Mouse (Mus musculus) bone marrow macrophage, adult 2 months (primary cell): ENCODE data around the gene Scamp4. TPM values are rescaled to one million over a fixed set of nuclear protein-coding genes. Genes with fewer than 3 reads are reported as not detected.
A peak's percentile ranks its signal among the peaks of the same experiment; 100 is the strongest.
"Not testable (repeated sequence)": the region's sequence is repeated elsewhere in the genome, so short reads cannot be mapped to it uniquely, and the experiment has no call there.

Experiments used
- H3K27ac ChIP-seq: 2 replicates; pipeline ENCODE4 v1.5.1; 2012; ENCODE audit warnings: low read depth, low read length; ENCODE audit not compliant: insufficient read depth
- H3K4me1 ChIP-seq: 2 replicates; pipeline ENCODE4 v1.6.1; 2012; ENCODE audit warnings: low read length; ENCODE audit not compliant: control insufficient read depth, insufficient read depth
- H3K4me3 ChIP-seq: 2 replicates; pipeline ENCODE4 v1.5.1; 2012; ENCODE audit warnings: mild to moderate bottlenecking, low read length, moderate library complexity; ENCODE audit not compliant: insufficient read depth
- CTCF ChIP-seq: IDR thresholded peaks from 2 replicates; pipeline ENCODE4 v1.5.1; 2012; ENCODE audit warnings: low read depth, mild to moderate bottlenecking, low read length, moderate library complexity
- POLR2A ChIP-seq: IDR thresholded peaks from 2 replicates; pipeline ENCODE4 v1.6.1; 2012; ENCODE audit warnings: mild to moderate bottlenecking, low read depth, low read length, borderline replicate concordance
- polyA plus RNA-seq: library from polyadenylated mRNA; stranded (reverse); fragments of >200 nt; gene quantifications from 2 replicates; pipeline ENCODE4 v1.2.4, GENCODE M21; 2012; ENCODE audit not compliant: missing spikeins, insufficient read depth, insufficient read length

Scamp4 gene
- polyA plus RNA-seq, 1 experiment: 35.4 TPM

GRCm38 (mm10) chr10:80589879-80590854 is 12.5 kb upstream of the Scamp4 start, which contains the start of gene Abhd17a:
Gene Abhd17a, minus strand, starts transcription at chr10:80590341.
- peaks cover 18% of the 10 kb centered on the region for H3K4me1 ChIP-seq
- peak within 1 kb of the TSS; percentile 74 for H3K4me3 ChIP-seq
- H3K27ac ChIP-seq: peak within 1 kb of the TSS; percentile 7; the same call in 1 of the 2 replicates
- TF ChIP-seq CTCF (no peak), POLR2A (peak; percentile 76; the same call in 1 of the 2 replicates)

- TF ChIP-seq POLR2A (no peak), CTCF (no peak)
- H3K27ac ChIP-seq: no peak overlapping the region
- peaks cover 26% of the 10 kb centered on the region for H3K4me1 ChIP-seq
- no peak overlapping the region for H3K4me3 ChIP-seq
Observed at GRCm38 (mm10) chr10:80596318-80596717, 6.4 kb upstream of the Scamp4 start.

- Histone ChIP-seq H3K27ac (peak overlapping the region; percentile 86), H3K4me3 (peak overlapping the region; percentile 96), H3K4me1 (peaks cover 15% of the 10 kb centered on the region)
- TF ChIP-seq CTCF: no peak
- TF ChIP-seq POLR2A: no peak
Observed at GRCm38 (mm10) chr10:80603364-80603763, 692 bp downstream of the Scamp4 start.

- TF ChIP-seq POLR2A (no peak), CTCF (no peak)
- H3K27ac ChIP-seq: peak overlapping the region; percentile 86
- peaks cover 14% of the 10 kb centered on the region for H3K4me1 ChIP-seq
- peak overlapping the region; percentile 96 for H3K4me3 ChIP-seq
Observed at GRCm38 (mm10) chr10:80604001-80604509, 1.4 kb downstream of the Scamp4 start.

- Histone ChIP-seq H3K27ac (no peak overlapping the region), H3K4me1 (peaks cover 14% of the 10 kb centered on the region), H3K4me3 (no peak overlapping the region)
Observed at GRCm38 (mm10) chr10:80604988-80605387, 2.3 kb downstream of the Scamp4 start.

GRCm38 (mm10) chr10:80605721-80606120 is 3.0 kb downstream of the Scamp4 start, which contains the start of gene Gm49322:
Gene Gm49322, plus strand, starts transcription at chr10:80606021.
- peaks cover 14% of the 10 kb centered on the region for H3K4me1 ChIP-seq
- not testable (repeated sequence) for H3K27ac ChIP-seq, H3K4me3 ChIP-seq

More at GRCm38 (mm10) chr10:80604988-80605387, 2.3 kb downstream of the Scamp4 start:
- TF ChIP-seq POLR2A (no peak), CTCF (no peak)

- Histone ChIP-seq H3K4me3 (no peak overlapping the region), H3K4me1 (peaks cover 17% of the 10 kb centered on the region), H3K27ac (no peak overlapping the region)
- TF ChIP-seq POLR2A (no peak), CTCF (no peak)
Observed at GRCm38 (mm10) chr10:80606306-80606705, 3.6 kb downstream of the Scamp4 start.

GRCm38 (mm10) chr10:80606737-80607350 is 4.2 kb downstream of the Scamp4 start:
- no peak overlapping the region for H3K27ac ChIP-seq
- H3K4me3 ChIP-seq: no peak overlapping the region
- peaks cover 21% of the 10 kb centered on the region for H3K4me1 ChIP-seq
- no peak for TF ChIP-seq CTCF

GRCm38 (mm10) chr10:80608435-80608834 is 5.8 kb downstream of the Scamp4 start:
- Histone ChIP-seq H3K4me1 (peaks cover 20% of the 10 kb centered on the region), H3K27ac (no peak overlapping the region), H3K4me3 (no peak overlapping the region)
- TF ChIP-seq POLR2A: no peak
